Mouse (Mus musculus) thymus, adult 18-20 months (tissue): ENCODE data around the gene Prr12.

Experiments
- DNase-seq, 2 experiments: peaks; one replicate each; pipeline ENCODE4 v3.0.0; 2022; ENCODE audit warnings: mixed read lengths in 2 of 2

Prr12 gene

GRCm38 (mm10) chr7:45077322-45077721, 24.6 kb upstream of the Prr12 start:
- DNase-seq, result no peak

- DNase-seq, result no peak
Measured at GRCm38 (mm10) chr7:45076501-45076900, 23.8 kb upstream of the Prr12 start.

- DNase-seq, result no peak
Measured at GRCm38 (mm10) chr7:45075405-45075804, 22.7 kb upstream of the Prr12 start.

- no peak for DNase-seq
Measured at GRCm38 (mm10) chr7:45073949-45074348, 21.3 kb upstream of the Prr12 start.

GRCm38 (mm10) chr7:45073171-45073707, 20.6 kb upstream of the Prr12 start:
- no peak for DNase-seq

DNA sequence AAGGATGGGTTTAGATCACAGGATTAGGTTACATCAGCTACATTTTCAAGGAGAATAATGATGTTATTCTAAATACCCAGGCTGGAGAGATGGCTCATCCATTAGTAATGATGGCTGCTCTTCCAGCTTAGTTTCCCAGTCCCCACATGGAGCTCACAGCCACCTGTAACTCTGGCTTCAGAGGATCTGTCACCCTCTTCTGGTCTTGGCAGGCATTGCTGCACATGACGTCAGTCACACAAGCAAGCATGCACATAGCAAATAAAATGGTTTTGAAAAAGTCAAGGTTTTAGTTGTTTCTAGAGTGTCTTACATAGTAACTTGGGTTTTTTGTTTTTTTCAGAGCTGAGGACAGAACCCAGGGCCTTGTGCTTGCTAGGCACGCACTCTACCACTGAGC, 19.5 kb upstream of the Prr12 start:
- no peak for DNase-seq

- no peak for DNase-seq
Measured at GRCm38 (mm10) chr7:45069671-45070070, 17.0 kb upstream of the Prr12 start.

DNA sequence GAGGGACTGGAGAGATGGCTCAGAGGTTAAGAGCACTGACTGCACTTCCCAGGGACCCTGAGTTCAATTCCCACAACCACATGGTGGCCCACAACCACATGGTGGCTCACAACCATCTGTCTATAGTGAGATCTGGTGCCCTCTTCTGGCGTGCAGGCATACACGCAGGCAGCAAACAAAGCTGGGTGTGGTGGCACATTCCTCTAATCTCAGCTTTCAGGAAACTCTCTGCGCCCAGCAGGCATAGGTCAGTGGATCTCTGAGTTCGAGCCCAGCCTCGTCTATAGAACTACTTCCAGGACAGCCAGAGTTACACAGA, 15.3 kb upstream of the Prr12 start:
- peak in 1 of 2 experiments; percentile 47 for DNase-seq

DNA sequence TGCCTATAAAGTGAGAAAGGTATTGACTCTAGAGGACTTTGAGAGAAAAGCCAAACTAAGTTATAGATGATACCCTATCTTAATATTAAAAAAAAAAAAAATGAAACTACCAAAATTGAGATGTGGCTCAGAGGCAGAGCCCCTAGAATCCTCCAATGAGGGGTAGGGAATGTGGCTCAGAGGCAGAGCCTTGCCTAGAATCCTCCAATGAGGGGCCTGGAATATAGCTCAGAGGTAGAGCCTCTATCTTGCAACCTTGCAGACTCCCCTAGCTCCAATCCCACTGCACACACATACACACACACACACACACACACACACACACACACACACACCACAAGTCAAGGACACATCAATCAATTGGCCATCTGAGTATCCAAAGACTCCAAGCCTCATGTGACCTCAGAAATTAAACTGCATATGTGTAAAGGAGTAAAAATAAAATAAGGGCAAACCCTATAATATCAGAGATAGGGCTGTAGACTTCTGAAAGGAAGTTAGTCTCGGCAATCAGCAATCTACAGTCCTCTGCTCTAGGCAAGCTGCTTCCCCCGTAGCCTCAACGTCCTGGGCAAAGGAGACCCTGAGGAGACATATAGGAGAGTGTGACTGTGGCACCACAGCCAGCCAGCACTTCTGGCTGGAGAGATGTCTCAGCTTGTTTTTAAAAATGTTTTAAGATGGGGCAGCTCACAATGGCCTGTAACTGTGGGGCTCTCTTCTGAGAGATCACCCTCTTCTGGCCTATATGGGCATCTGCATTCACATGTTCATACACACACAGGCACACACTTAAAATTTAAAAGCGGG, 14.7 kb upstream of the Prr12 start:
- no peak for DNase-seq

GRCm38 (mm10) chr7:45062239-45062835, 9.7 kb upstream of the Prr12 start, which contains the start of the genes Nosip and Prrg2:
TSS of gene Nosip (plus strand) at chr7:45062429.
TSS of gene Prrg2 (minus strand) at chr7:45062677.
- peak; percentile 87 to 94 for DNase-seq

DNA sequence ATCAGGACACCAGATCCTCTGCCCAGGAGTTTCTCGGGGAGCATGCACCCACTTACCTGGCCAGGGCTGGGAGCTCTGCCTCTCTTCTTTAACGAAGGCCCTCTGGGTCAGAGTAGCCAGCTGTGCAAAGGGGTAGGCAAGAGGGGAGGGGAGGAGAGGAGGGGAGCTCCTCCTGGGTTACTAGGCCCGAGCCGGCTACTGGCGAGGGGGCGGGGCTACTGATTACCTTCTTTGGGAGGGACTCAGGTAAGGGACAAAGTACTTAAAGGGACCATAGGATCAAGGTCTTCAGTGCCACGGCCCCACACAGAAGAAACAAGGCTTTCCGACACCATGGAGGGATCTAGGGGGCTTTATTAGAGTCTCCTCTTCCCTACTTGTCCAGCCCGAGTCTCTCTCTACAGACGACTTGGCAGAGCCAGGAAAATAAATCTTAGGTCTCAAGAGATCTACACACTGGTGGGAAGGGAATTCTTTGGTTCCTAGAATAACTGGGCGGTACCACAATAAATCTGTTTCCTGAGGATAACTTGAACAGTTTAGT, 8.9 kb upstream of the Prr12 start:
- DNase-seq, result peak in 1 of 2 experiments; percentile 46

- DNase-seq, result no peak
Measured at GRCm38 (mm10) chr7:45060632-45061122, 8.0 kb upstream of the Prr12 start.

DNA sequence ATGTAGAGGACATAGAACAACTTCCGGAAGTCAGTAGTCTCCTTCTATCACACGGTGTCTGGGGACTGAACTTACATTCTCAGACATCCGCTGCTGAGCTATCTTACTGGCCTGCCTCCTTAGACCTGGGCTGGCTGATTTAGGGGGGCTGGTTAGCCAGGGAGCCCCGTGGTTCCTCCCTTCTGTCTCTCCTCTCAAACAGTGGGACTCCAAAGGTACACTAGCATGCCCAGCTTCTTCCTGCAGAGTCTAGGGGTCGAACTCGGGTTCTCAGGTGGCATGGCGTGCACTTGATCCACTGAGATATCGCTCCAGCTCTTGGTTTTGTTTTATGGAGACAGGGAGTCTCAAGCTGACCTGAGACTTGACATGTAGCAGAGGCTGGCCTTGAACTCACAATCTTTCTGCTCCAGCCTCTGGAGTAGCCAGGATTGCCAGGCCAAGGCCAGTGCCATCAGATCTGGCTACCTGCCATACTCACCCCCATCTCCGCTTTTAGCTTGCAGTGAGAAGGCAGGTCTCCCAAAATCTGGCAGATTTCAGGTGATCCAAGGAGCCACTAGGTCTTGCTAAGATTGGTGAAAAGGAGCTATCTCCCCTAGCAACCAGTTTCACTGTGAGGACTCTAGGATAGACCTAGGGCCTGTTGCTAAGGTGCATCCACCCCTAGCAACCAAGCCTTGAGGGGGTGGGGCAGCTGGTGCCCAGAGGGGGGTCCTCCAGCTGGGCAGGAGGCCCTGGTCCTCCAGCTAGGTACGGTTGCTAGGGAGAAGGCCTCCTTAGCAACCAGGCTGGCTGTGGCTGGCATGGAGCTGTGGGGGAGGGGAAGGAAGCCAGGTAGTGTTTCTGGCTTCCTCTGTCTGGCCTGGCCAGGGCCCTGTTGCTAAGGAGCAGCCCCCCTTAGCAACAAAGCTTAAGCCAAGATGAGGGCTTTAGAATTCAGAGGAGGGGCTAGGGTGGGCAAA, 6.2 kb upstream of the Prr12 start:
- DNase-seq, result no peak

GRCm38 (mm10) chr7:45056972-45057348, 4.3 kb upstream of the Prr12 start:
- no peak for DNase-seq

DNA sequence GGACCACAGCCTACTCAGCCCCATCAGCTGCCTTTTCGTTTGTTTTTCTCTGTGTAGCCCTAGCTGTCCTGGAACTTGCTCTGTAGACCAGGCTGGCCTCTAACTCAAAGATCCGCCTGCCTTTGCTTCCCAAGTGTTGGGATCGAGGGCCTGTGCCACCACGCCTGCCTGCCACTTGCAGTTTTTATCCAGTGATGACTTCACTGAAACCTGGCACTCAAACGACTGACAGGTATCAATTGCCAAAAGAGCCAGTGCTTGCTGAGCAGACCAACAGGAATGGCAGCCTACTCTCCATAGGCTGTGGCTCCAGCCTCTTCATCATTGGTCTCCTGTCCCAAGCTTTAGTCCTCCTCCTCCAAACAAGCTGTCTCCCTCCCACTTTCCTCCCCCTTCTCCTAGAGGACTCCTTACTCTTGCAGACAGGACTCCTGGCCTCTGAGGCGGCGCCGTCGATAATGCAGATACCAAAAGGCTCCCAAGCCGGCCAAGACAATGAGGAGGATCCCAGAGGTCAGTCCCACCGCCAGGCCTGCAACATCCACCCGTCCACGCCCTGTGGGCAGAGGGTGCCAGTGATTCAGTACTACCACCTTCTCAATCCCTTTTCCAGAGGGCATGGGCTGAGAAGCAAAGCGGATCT, 3.8 kb upstream of the Prr12 start:
- no peak for DNase-seq

DNA sequence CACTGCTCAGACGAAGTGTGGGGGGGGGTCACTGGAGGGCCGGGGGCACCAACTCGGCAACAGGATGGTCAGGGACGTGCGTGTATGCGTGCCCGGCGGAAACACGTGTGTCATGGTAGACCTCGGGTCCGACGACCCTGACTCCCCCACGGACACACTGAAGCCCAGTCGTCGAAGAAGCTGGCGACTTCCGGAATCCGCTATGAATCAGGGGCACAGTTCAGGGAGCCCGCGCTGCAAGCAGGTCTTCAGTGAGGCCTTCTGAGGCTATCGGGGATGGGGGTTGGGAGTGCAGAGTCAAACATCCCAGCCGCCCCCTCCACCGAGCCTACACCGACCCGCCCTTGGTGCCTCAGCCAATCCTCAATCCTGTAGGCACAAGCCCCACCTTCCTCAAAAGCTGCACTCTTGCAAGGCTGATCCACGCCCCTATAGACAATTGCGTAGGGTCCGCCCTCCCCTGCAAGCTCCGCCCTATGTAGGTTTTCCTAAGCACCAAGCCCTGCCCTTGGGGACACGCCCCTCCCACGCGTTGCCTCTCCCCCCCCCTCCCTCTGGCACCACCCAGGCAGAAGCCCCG, 1.3 kb upstream of the Prr12 start:
- DNase-seq, result peak; percentile 97 to 99

- peak; percentile 70 to 81 for DNase-seq
Measured at GRCm38 (mm10) chr7:45053117-45053930, 643 bp upstream of the Prr12 start.

DNA sequence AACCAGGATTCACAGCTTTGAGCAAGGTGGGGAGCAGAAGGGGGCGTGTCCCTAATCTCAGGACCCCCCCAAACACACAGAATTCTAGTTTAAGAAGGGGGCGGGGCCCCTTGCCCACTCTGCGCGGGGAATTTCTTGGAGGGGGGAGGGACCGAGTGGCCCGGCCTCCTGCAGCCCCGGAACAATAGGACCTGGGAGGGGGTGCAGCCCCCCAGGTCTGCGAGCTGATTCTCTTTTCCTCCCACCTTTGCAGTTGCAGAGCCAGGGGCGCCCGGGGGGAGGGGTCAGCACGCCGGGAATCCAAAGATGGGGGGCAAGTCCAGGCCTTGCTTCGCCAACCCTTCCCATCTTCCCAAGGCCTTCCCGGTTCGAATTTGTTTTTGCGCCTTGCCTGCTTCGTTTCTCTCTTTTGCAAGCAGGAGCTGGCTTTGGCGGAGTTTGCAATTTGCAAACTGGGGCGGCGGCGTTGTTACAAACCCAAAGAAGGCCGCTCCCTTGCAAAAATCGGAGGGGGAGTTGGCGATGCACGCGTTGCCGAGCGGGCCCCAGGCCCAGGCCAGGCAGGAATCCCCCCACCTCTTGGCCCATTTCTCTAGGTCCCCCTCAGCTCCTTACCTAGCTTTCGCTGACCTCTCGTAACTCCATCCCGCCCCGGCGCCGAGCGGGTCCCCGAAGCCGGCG, 360 bp downstream of the Prr12 start:
- DNase-seq, result peak; percentile 42 to 59

GRCm38 (mm10) chr7:45051601-45051974, 1.1 kb downstream of the Prr12 start:
- no peak for DNase-seq

DNA sequence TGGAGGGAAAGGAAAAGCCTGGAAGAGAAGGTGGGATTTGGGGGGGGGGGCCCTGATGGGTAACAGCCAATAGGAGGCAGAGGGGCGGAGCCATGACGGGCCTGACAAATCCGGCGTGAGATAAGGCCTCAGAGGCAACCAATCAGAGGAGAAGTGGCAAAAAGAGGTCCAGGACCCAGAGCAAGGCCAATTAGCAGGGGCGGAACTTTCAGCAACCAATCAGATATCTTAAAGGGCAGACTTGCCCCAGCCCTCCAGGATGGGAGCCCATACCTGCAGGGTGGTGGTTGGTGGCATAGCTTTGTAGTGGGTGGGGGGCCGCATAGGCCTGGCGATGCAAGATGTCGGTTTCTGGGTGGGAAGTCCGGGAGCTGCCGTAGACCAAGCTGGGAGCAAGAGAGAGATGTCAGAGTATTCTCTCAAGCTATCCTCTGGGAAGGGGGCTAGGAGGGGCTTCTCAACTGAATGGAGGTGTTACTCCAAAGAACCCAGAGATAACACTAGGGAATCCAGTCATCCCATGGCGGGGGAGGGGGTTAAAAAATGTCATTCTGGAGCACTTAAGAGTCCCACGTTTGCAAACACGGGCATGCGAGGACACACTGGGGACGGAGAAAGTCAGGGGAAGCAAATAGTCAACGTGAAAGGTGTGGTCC, 1.6 kb downstream of the Prr12 start:
- peak in 1 of 2 experiments; percentile 44 for DNase-seq
